ENCODE assay signal across 17 mouse cellular contexts in the genomic region with DNA sequence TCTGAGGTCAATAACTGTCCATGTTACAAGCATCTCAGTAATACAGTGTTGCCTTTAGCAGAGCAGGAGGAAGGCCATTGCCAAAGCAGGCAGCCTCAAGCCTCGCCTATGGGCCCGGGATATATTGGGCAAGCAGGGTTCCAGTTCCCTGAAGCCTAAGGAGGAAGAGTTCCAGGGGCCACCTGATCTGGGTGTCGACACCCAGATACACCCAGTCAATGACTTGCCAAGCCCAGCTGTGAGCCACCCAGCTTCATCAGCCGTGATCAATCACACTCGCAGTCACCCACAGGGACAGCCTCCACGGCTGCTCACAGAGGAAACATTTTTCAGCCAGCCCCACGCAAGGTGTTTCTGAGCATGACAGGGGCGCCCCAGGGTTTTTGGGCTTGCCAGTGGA. TPM values are rescaled to one million over a fixed set of nuclear protein-coding genes. Genes with fewer than 3 reads are reported as not detected.
DNase-seq lines count a peak whose midpoint lies in the region; ATAC-seq lines count a peak whose summit lies in the region.
"Had no signal": no experiment of that assay in that cellular context is flagged by ENCODE, and none has a peak within 500 bp of the region (broad histone marks: within the 10 kb centered on the region; RNA-seq: fewer than 3 reads in every experiment).

No protein-coding gene starts in this region.

- no peak for ATAC-seq in heart, embryonic 11.5 days (replicated peaks; ENCODE audit: insufficient number of reproducible peaks, low FRiP score, low TSS enrichment)
- ATAC-seq in megakaryocyte, adult 5-6 weeks (ENCODE audit: poor library complexity, severe bottlenecking) = peak; percentile 69
- ATAC-seq: CD4-positive, CD25-positive, alpha-beta regulatory T cell, adult 4 months had no signal

- H3K36me3 ChIP-seq in heart, embryonic 11.5 days (ENCODE audit: control insufficient read depth, insufficient read depth, low read length) = no peaks in the 10 kb centered on the region
- H3K36me3 ChIP-seq: liver, embryonic 13.5 days; midbrain, embryonic 10.5 days; neural tube, embryonic 12.5 days had no signal

- H3K27me3 ChIP-seq in heart, embryonic 11.5 days (ENCODE audit: control insufficient read depth, insufficient read depth, low read length) = peaks cover 21% of the 10 kb centered on the region

- peak overlapping the region; percentile 43 for H3K27ac ChIP-seq in heart, embryonic 11.5 days (ENCODE audit: low read depth, low read length)
- H3K27ac ChIP-seq: hindbrain, postnatal 0 days; liver, embryonic 13.5 days; midbrain, embryonic 10.5 days; neural tube, embryonic 12.5 days had no signal

- WGBS in heart, embryonic 11.5 days (ENCODE audit: insufficient replicate concordance) = 55% methylated on average over 8 of the region's 8 CpGs

- no peak overlapping the region for H3K4me2 ChIP-seq in heart, embryonic 11.5 days
- H3K4me2 ChIP-seq: liver, embryonic 13.5 days; neural tube, embryonic 12.5 days had no signal

- H3K4me3 ChIP-seq in heart, embryonic 11.5 days (ENCODE audit: low read depth, low read length) = no peak overlapping the region
- H3K4me3 ChIP-seq: liver, embryonic 13.5 days; midbrain, embryonic 10.5 days; neural tube, embryonic 12.5 days had no signal

- no peaks in the 10 kb centered on the region for H3K9me3 ChIP-seq in heart, embryonic 11.5 days (replicated peaks; ENCODE audit: control insufficient read depth, low read length)
- H3K9me3 ChIP-seq: liver, embryonic 13.5 days; midbrain, embryonic 10.5 days; neural tube, embryonic 12.5 days had no signal

- no peak for DNase-seq in heart, adult 11 months
- DNase-seq in thymus, postnatal 4 days = peak; percentile 26
- DNase-seq in thymus, postnatal 14 days = no peak
- DNase-seq in left cerebral cortex, adult 9 months (ENCODE audit: low spot score in 2 of 2) = no peak
- no peak for DNase-seq in liver
- DNase-seq: cerebellum, postnatal 25 days; kidney, adult 8-10 months; kidney, postnatal 36 days; liver, embryonic 13.5 days; thymus, adult 18-20 months had no signal

- no peak overlapping the region for H3K9ac ChIP-seq in heart, embryonic 11.5 days (ENCODE audit: low read depth, low read length)
- H3K9ac ChIP-seq: liver, embryonic 13.5 days had no signal

- H3K4me1 ChIP-seq in heart, embryonic 11.5 days (ENCODE audit: control insufficient read depth, insufficient read depth, low read length) = peaks cover 66% of the 10 kb centered on the region

RNA-seq across cellular contexts. Expression of gene Grhl3, which starts 5.9 kb away (rescaled TPM):
- 5.5 and 6.5 TPM in 2 replicates for polyA plus RNA-seq in heart, embryonic 11.5 days (2014; fragmentation: Nextera tagmentation; extraction: Ambion mirVana)
- total RNA-seq in megakaryocyte, adult 5-6 weeks (2015) = not detected in 2 replicates
- total RNA-seq in megakaryocyte, adult 5-6 weeks (2017) = not detected in 2 replicates
- polyA plus RNA-seq: CD4-positive, CD25-positive, alpha-beta regulatory T cell, adult 4 months; gonadal fat pad, adult 2 months had no signal
